Mouse (Mus musculus) hindbrain, embryonic 15.5 days (tissue): ENCODE measurements around the gene Smco2. TPM values are rescaled to one million over a fixed set of nuclear protein-coding genes. Genes with fewer than 3 reads are reported as not detected.

Experiments used
- ATAC-seq: fragments of 200-750 bp; cut with Nextera tagmentation; 2 replicates; pipeline ENCODE4 v1.8.0; 2017; ENCODE audit warnings: low read depth, moderate number of reproducible peaks, moderate TSS enrichment; ENCODE audit not compliant: low FRiP score
- H3K27ac ChIP-seq: fragments of 300-500 bp; sonication (generic); replicated peaks from 2 replicates; pipeline ENCODE4 v1.5.1; 2015; ENCODE audit warnings: mild to moderate bottlenecking, inconsistent platforms
- H3K27me3 ChIP-seq: fragments of 300-500 bp; sonication (generic); 2 replicates; pipeline ENCODE4 v1.6.1; 2015; ENCODE audit warnings: control low read depth, inconsistent platforms
- H3K36me3 ChIP-seq: fragments of 300-500 bp; sonication (generic); 2 replicates; pipeline ENCODE4 v1.6.1; 2015; ENCODE audit warnings: control low read depth, inconsistent platforms
- H3K4me1 ChIP-seq: fragments of 300-500 bp; sonication (generic); replicated peaks from 2 replicates; pipeline ENCODE4 v1.6.1; 2015; ENCODE audit warnings: control low read depth, inconsistent platforms
- H3K4me2 ChIP-seq: fragments of 300-500 bp; sonication (generic); 2 replicates; pipeline ENCODE4 v1.6.1; 2015; ENCODE audit warnings: moderate library complexity, mild to moderate bottlenecking, inconsistent platforms
- H3K4me3 ChIP-seq: fragments of 300-500 bp; sonication (generic); 2 replicates; pipeline ENCODE4 v1.5.1; 2015; ENCODE audit warnings: mild to moderate bottlenecking, inconsistent platforms
- H3K9ac ChIP-seq: fragments of 300-500 bp; sonication (generic); 2 replicates; pipeline ENCODE4 v1.6.1; 2015; ENCODE audit warnings: inconsistent platforms
- H3K9me3 ChIP-seq: fragments of 300-500 bp; sonication (generic); 2 replicates; pipeline ENCODE4 v1.6.1; 2016; ENCODE audit warnings: control low read depth, inconsistent platforms
- WGBS: fragments of 180-500 bp; shearing (Covaris S2); methylation state at CpG from one replicate; pipeline ENCODE4 v1.1.7; 2015; 5-methylcytosine and 5-hydroxymethylcytosine counted together
- polyA plus RNA-seq: library from polyadenylated mRNA; unstranded; fragments of >200 nt; fragmentation: Nextera tagmentation; extraction: Ambion mirVana; gene quantifications from 2 replicates; pipeline ENCODE4 v1.2.1, GENCODE M21; 2015

Smco2 gene
- polyA plus RNA-seq, 1 experiment from 2014 or later, result not detected

DNA sequence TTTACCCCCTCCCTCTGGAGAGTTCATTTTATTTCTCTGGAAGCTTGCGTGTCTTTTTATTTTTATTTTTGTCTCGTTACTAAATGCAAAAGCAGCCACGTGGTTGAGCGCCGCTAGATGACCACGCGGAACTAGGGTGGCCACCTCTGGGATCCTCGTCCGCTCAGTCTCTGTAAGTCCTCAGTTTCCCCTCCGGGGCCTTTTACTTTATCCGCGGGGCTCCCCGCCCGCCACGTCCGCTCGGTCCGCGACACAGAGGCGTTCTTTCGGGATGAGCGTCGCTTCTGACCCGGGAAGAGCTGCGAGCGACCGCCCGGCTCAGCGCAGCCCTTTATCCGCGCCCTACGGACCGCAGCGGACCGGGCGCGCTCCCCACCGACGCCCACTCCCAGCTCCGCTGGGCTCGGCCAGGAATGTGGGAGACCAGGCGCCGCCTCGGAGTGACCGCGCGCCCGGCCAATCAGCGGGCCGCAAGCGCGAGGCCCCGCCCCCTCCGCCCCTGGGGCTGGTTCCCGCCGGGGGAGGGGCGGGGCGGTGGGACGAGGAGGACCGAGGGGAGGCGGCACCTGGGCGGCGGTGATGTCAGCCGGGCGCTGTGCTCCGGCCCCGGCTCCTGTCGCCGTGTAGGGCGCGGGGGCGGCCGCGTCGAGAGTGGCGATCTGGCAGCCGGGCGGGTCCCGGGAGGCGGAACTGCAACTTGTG is 38.2 kb downstream of the Smco2 start, which contains the start of gene Ppfibp1:
Gene Ppfibp1, plus strand, starts transcription at position 530 of the 702 bp plus-strand sequence.
- Histone ChIP-seq H3K9ac (peak within 1 kb of the TSS; percentile 74), H3K27ac (peak within 1 kb of the TSS; percentile 61; the same call in 1 of the 2 replicates), H3K9me3 (no peaks in the 10 kb centered on the region), H3K4me2 (peak within 1 kb of the TSS; percentile 86), H3K36me3 (no peaks in the 10 kb centered on the region), H3K4me3 (peak within 1 kb of the TSS; percentile 84), H3K27me3 (no peaks in the 10 kb centered on the region; the same call in 1 of the 2 replicates), H3K4me1 (peaks cover 7% of the 10 kb centered on the region)
- WGBS, result under 1% methylated on average over 60 of the region's 80 CpGs
- peak; percentile 95 for ATAC-seq

DNA sequence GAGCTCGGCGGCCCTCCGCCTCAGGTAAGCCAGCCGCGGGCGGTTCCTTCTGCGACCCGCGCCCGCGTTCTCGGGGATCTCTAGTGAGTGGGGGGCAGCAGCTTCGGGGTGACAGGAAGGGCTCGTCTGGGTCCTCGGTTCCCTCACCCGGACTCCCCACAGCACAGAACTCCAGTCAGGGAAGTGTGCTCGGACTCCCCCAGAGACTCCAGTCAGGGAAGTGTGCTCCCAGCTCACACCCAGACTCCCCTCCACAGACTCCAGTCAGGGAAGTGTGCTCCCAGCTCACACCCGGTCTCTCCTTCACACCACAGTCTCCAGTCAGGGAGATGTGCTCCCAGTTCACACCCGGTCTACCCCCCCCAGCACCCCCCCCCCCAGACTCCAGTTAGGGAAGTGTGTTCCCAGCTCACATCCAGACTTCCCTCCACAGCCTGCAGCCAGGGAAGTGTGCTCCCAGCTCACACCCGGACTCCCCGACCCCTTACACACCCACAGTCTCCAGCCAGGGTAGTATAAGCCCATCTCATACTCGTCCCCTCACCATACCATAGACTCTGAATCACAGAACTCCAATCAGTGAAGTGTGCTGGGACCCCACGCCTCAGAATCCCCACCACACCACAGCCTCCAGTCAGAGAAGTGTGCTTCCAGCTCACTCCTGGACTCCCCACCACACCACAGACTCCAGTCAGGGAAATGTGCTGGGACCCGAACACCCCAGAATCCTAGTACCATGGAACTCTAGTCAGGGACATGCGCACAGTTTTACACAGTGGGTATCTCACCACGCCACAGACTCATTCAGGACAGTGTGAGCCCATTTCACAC is 39.0 kb downstream of the Smco2 start:
- peak; percentile 68 for ATAC-seq
- Histone ChIP-seq H3K36me3 (no peaks in the 10 kb centered on the region), H3K4me2 (peak overlapping the region; percentile 86), H3K27me3 (no peaks in the 10 kb centered on the region; the same call in 1 of the 2 replicates), H3K4me1 (peaks cover 7% of the 10 kb centered on the region), H3K9ac (peak overlapping the region; percentile 74), H3K9me3 (no peaks in the 10 kb centered on the region), H3K4me3 (peak overlapping the region; percentile 84), H3K27ac (peak overlapping the region; percentile 61; the same call in 1 of the 2 replicates)
- 8% methylated on average over 20 of the region's 26 CpGs for WGBS

GRCm38 (mm10) chr6:146890215-146890614 is 40.3 kb downstream of the Smco2 start:
- Histone ChIP-seq H3K9me3 (no peaks in the 10 kb centered on the region), H3K4me3 (no peak overlapping the region), H3K27me3 (no peaks in the 10 kb centered on the region; the same call in 1 of the 2 replicates), H3K27ac (no peak overlapping the region), H3K9ac (no peak overlapping the region), H3K4me2 (peak overlapping the region; percentile 86; the same call in 1 of the 2 replicates), H3K36me3 (no peaks in the 10 kb centered on the region), H3K4me1 (peaks cover 7% of the 10 kb centered on the region)
- WGBS, result 65% methylated on average over 2 of the region's 2 CpGs
- no peak for ATAC-seq

DNA sequence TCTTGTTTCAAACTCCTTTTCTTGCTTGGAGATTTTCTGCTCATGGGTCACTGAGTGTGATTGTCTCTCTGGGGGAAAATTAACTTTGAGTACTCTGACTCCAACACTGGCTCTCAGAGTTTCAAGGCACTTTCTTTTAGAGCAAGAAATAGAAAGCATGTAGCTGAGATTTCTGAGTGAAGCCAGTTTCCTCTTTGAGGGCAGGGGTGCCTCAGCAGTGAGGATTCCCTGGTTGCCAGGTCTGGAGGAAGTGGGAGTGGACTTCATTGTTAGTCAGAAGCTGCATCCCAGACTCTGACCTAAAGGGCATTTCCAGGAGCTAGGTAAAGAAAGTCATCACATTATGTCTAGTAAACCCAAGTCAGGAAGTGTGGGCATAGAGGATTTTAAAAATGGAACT is 40.7 kb downstream of the Smco2 start:
- no peak for ATAC-seq
- no peaks in the 10 kb centered on the region for H3K9me3 ChIP-seq
- no peaks in the 10 kb centered on the region for H3K36me3 ChIP-seq
- no peak overlapping the region for H3K27ac ChIP-seq
- H3K4me1 ChIP-seq, result peaks cover 7% of the 10 kb centered on the region
- H3K27me3 ChIP-seq, result no peaks in the 10 kb centered on the region; the same call in 1 of the 2 replicates
- peak overlapping the region; percentile 86 for H3K4me2 ChIP-seq
- H3K4me3 ChIP-seq, result no peak overlapping the region
- no peak overlapping the region for H3K9ac ChIP-seq

DNA sequence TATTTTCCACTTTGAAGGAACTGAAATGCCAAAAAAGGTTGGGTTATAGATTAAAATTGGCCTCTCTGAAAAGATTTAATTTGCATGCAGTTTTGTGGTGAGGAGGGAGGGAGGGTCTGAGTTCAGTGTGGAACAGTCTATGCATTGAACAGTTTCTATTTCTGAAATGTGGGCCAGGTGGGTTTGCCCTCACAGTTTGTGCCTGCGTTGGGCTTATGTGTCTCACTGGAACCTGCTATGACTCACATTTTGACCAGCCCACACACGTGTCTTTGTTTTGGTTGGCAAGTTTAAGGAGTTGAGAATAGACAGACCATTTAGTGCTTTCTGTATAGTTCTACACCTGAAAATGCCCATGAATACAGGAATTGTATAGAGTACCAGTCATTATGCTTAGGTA is 44.0 kb downstream of the Smco2 start:
- WGBS, result 81% methylated on average over 2 of the region's 2 CpGs
- peaks cover 6% of the 10 kb centered on the region for H3K4me1 ChIP-seq
- H3K27ac ChIP-seq, result no peak overlapping the region
- no peaks in the 10 kb centered on the region; the same call in 1 of the 2 replicates for H3K27me3 ChIP-seq
- no peak overlapping the region for H3K9ac ChIP-seq
- H3K36me3 ChIP-seq, result no peaks in the 10 kb centered on the region
- ATAC-seq, result no peak
- no peak overlapping the region for H3K4me2 ChIP-seq
- no peaks in the 10 kb centered on the region for H3K9me3 ChIP-seq
- H3K4me3 ChIP-seq, result no peak overlapping the region

- Histone ChIP-seq H3K4me1 (no peaks in the 10 kb centered on the region), H3K9me3 (no peaks in the 10 kb centered on the region), H3K9ac (no peak overlapping the region), H3K4me2 (no peak overlapping the region), H3K27me3 (no peaks in the 10 kb centered on the region), H3K27ac (no peak overlapping the region), H3K4me3 (no peak overlapping the region), H3K36me3 (no peaks in the 10 kb centered on the region)
- WGBS, result 83% methylated on average over 6 of the region's 6 CpGs
- no peak for ATAC-seq
Measured at GRCm38 (mm10) chr6:146898709-146899108, 48.8 kb downstream of the Smco2 start.

GRCm38 (mm10) chr6:146899647-146900046 is 49.7 kb downstream of the Smco2 start:
- Histone ChIP-seq H3K4me2 (no peak overlapping the region), H3K9ac (no peak overlapping the region), H3K36me3 (no peaks in the 10 kb centered on the region), H3K27ac (no peak overlapping the region), H3K4me3 (no peak overlapping the region), H3K27me3 (no peaks in the 10 kb centered on the region), H3K4me1 (no peaks in the 10 kb centered on the region), H3K9me3 (no peaks in the 10 kb centered on the region)
- ATAC-seq, result no peak
- 85% methylated on average over 2 of the region's 2 CpGs for WGBS

DNA sequence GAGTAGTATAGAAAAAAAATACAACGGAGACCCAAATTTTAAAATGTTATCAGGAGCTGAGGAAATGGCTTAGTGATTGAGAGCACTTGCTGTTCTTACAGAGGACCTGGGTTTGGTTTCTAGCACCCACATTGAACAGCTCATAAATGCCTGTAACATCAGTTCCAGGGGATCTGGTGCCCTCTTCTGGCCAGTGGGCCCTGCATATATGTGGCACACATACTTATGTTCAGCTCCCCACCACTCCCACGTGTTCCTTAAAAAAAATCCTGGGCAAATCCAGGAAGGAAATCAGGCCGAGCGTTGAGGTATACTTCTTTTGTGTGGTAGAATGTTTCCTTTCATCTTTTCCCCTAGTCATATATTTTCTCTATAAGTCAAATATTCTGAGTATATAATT is 52.0 kb downstream of the Smco2 start:
- Histone ChIP-seq H3K4me1 (no peaks in the 10 kb centered on the region), H3K36me3 (no peaks in the 10 kb centered on the region), H3K27me3 (no peaks in the 10 kb centered on the region), H3K4me3 (no peak overlapping the region), H3K9me3 (no peaks in the 10 kb centered on the region), H3K27ac (no peak overlapping the region), H3K9ac (no peak overlapping the region), H3K4me2 (no peak overlapping the region)
- WGBS, result 97% methylated on average over 4 of the region's 4 CpGs
- ATAC-seq, result no peak

GRCm38 (mm10) chr6:146903632-146904031 is 53.7 kb downstream of the Smco2 start:
- no peaks in the 10 kb centered on the region for H3K27me3 ChIP-seq
- H3K4me3 ChIP-seq, result no peak overlapping the region
- H3K9me3 ChIP-seq, result no peaks in the 10 kb centered on the region
- H3K4me2 ChIP-seq, result no peak overlapping the region
- H3K4me1 ChIP-seq, result no peaks in the 10 kb centered on the region
- no peak overlapping the region for H3K27ac ChIP-seq
- WGBS, result 84% methylated on average over 2 of the region's 2 CpGs
- H3K36me3 ChIP-seq, result no peaks in the 10 kb centered on the region
- ATAC-seq, result no peak
- no peak overlapping the region for H3K9ac ChIP-seq

GRCm38 (mm10) chr6:146904707-146905106 is 54.8 kb downstream of the Smco2 start:
- Histone ChIP-seq H3K4me3 (no peak overlapping the region), H3K9ac (no peak overlapping the region), H3K9me3 (no peaks in the 10 kb centered on the region), H3K4me1 (no peaks in the 10 kb centered on the region), H3K36me3 (no peaks in the 10 kb centered on the region), H3K27me3 (no peaks in the 10 kb centered on the region), H3K27ac (no peak overlapping the region), H3K4me2 (no peak overlapping the region)
- WGBS, result 78% methylated on average over 3 of the region's 3 CpGs
- ATAC-seq, result no peak

- Histone ChIP-seq H3K27me3 (no peaks in the 10 kb centered on the region), H3K36me3 (no peaks in the 10 kb centered on the region), H3K9me3 (no peaks in the 10 kb centered on the region), H3K27ac (no peak overlapping the region), H3K4me1 (no peaks in the 10 kb centered on the region), H3K4me3 (no peak overlapping the region), H3K4me2 (no peak overlapping the region), H3K9ac (no peak overlapping the region)
- 81% methylated on average over 3 of the region's 3 CpGs for WGBS
- ATAC-seq, result no peak
Measured at GRCm38 (mm10) chr6:146906000-146906786, 56.3 kb downstream of the Smco2 start.
